Mouse (Mus musculus): ENCODE measurements at regions not wholly inside any gene's neighbourhood (a gene's known extent, or its start where the extent isn't known, plus 50 kb on each side); places are given as distances from the start of the nearest gene placed in this dataset.

DNA sequence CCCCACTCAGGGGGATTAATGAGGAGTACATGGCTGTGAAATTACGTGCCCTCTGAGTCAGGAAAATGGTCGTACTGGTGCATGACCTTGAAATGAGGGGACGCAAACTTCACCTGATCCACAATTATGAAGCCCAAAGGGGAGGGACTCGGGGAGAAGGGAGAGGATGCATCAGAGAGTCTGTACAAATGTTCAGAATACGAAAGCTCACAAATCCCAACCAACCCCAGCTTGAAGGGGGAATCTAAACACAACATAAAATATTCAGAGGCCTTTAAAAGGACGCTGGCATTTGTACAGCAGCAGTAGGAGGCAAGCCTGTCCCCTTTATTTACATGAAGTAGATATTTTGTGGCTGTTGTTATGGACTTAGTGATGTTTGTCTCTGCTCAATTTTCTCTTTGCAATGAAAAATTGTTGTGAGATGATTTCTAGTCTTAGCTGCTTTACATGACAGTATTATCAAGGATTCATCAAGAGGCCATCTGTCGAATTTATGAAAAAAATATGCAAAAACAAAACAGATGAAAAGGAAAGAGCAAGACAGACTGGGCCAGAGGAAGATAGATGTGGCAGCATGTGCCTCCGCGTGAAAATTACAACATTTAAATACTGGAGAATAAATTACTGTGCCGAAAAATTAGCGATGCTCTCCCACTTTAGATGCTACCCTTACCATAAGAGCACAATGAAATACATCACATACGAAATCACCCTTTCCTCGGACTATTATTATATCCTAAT is 695.3 kb downstream of the 1700064H15Rik start:
- H3K9me3 ChIP-seq, result no peaks in the 10 kb centered on the region
- H3K4me2 ChIP-seq (replicated peaks), result no peak overlapping the region
- no peaks in the 10 kb centered on the region for H3K36me3 ChIP-seq
- H3K4me3 ChIP-seq, result no peak overlapping the region
- no peaks in the 10 kb centered on the region for H3K27me3 ChIP-seq (replicated peaks)
- H3K4me1 ChIP-seq, result 0 out of 2 replicates have a peak, but pooled peaks cover 3% of the 10 kb centered on the region
- H3K9ac ChIP-seq, result no peak overlapping the region
- no peak overlapping the region for H3K27ac ChIP-seq
- ATAC-seq (ENCODE audit: low FRiP score, low read depth), result no peak
- WGBS, result 72% methylated on average over 13 of the region's 13 CpGs

DNA sequence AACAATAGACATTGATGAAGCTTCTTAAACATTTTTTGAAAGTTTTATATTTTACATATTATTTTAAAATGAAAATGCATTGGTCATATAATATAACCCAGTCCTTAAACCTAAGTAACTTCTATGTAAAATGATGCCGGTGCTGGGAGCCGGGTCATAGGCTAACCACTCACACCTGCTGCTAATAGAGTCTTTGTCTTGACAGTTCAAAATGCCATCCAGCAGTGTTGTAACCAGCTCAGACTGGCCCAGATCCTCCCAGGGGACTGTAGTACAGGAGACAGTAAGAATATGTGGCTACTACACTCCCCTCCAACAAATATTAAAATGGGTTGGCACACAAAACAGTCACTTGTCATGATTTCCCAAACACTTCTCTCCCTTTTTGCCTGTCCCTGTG is 693.6 kb downstream of the 1700064H15Rik start:
- Histone ChIP-seq H3K27me3 (replicated peaks) (no peaks in the 10 kb centered on the region), H3K9ac (no peak overlapping the region), H3K36me3 (no peaks in the 10 kb centered on the region), H3K4me2 (replicated peaks) (no peak overlapping the region), H3K9me3 (no peaks in the 10 kb centered on the region), H3K4me3 (no peak overlapping the region), H3K4me1 (0 out of 2 replicates have a peak, but pooled peaks cover 4% of the 10 kb centered on the region), H3K27ac (no peak overlapping the region)
- WGBS, result 91% methylated on average over 2 of the region's 2 CpGs
- ATAC-seq (ENCODE audit: low FRiP score, low read depth), result no peak

DNA sequence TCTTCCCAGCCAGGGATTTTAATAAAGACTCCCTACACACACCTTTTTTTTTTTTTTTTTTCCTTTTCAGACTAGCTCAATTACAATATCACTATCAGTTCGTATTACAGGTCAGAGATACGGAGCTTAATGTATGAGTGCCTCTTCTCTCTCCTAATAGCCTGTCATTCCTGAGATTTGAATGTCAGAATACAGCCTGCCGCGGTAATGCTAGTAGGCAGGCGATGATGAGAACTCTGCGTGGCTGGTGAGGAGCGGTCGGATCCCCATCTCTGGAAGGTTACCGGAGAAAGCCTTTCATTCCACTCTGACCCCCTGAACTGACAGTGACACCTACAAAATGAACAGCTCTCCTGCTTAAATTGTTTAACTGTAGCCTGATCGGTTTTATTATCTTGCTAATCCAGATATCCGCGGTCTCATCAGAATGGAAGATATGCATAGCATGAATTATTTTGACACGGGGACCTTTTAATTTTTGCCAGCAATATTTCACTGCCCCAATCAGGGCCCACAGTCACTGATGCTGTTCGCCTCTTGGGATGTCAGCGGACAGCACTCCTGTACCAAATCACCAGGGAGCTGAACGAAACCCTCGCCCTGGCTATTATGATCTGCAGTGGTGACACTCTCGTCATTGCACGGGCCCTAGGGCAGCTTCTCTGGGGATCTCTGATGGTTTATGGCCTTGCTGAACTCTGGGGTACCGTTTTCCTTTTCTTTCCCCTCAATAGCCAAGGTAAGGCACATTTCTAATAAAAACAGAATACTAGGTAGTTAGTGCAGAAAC is 690.9 kb downstream of the 1700064H15Rik start:
- no peak overlapping the region for H3K27ac ChIP-seq
- no peaks in the 10 kb centered on the region for H3K9me3 ChIP-seq
- ATAC-seq (ENCODE audit: low FRiP score, low read depth), result peak; percentile 52; the same call in 1 of the 2 replicates

DNA sequence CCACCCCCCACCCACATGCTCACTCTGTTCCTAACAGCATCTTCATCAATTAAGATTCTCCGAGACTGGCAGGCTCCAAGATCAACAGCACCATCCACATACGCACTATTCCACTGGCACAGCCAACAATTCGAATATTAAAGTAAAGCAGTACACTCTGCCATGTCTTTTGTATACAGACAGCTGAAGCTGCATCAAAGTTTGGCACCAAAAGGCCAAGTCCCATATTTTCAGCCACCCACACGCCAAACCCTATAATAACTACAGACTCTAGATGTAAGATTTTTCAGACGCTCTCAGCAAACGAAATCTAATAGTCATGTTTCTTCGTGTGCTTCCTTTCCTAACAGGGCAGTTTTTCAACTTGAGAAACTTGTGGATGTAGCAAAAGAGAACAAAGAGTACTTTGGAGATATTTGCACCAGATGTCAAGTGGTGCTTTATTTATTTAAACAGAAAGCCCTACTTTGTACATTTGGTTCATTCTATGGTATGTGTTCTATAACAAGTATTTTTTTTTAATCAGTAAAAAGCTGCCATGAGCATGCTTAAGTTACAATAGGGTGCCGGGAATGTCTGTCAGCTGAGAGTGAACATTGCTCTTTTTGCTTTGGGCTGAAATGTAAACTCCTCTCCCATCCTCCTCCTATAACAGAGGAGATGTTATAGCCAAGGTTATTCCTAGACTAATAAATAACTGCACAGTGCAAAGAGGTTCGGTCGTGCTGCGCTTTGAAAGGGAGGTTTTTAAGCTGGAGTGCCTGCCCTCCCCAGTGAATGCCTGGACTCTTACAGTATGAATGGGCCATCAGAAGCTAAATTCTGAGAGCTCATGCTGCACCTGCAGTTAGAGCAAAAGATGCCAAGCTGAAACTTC is 686.9 kb downstream of the 1700064H15Rik start:
- no peak overlapping the region for H3K4me2 ChIP-seq (replicated peaks)
- no peak overlapping the region for H3K9ac ChIP-seq
- H3K4me3 ChIP-seq, result no peak overlapping the region
- 0 out of 2 replicates have a peak, but pooled peaks cover 4% of the 10 kb centered on the region for H3K4me1 ChIP-seq
- WGBS, result 76% methylated on average over 11 of the region's 11 CpGs
- ATAC-seq (ENCODE audit: low FRiP score, low read depth), result no peak
- H3K27me3 ChIP-seq (replicated peaks), result no peaks in the 10 kb centered on the region
- H3K36me3 ChIP-seq, result no peaks in the 10 kb centered on the region
- no peak overlapping the region for H3K27ac ChIP-seq
- H3K9me3 ChIP-seq, result no peaks in the 10 kb centered on the region

More for the DNA sequence above, 690.9 kb downstream of the 1700064H15Rik start:
- Histone ChIP-seq H3K27me3 (replicated peaks) (no peaks in the 10 kb centered on the region), H3K9ac (no peak overlapping the region), H3K4me1 (0 out of 2 replicates have a peak, but pooled peaks cover 4% of the 10 kb centered on the region), H3K4me2 (replicated peaks) (0 out of 2 replicates have a peak overlapping the region, but pooled peaks have one; percentile 20), H3K4me3 (no peak overlapping the region), H3K36me3 (no peaks in the 10 kb centered on the region)
- WGBS, result 63% methylated on average over 20 of the region's 20 CpGs

DNA sequence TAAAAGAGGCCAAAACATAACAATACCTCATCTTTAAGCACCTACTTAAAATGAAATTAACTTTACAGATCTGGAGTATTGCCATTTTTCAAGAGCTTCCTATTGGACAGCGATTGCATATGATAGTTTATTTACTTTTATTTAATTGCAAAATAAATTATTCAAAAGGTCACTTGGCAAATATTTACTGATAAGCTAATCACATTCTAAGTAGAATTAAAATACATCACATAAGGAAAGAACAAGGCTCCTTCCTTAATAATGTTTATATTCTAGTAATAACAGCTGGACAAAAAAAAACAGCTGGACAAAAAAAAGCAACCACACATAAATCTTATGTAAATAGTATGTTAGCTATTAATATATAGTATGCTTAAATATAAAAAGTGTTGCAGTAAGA is 668.1 kb downstream of the 1700064H15Rik start:
- no peaks in the 10 kb centered on the region for H3K36me3 ChIP-seq
- H3K27me3 ChIP-seq (replicated peaks), result no peaks in the 10 kb centered on the region
- ATAC-seq (ENCODE audit: low FRiP score, low read depth), result no peak
- no peak overlapping the region for H3K27ac ChIP-seq
- no peaks in the 10 kb centered on the region for H3K4me1 ChIP-seq
- no peak overlapping the region for H3K4me2 ChIP-seq (replicated peaks)
- H3K4me3 ChIP-seq, result no peak overlapping the region
- no peaks in the 10 kb centered on the region for H3K9me3 ChIP-seq
- WGBS, result 92% methylated on average over 1 of the region's 1 CpGs
- no peak overlapping the region for H3K9ac ChIP-seq

DNA sequence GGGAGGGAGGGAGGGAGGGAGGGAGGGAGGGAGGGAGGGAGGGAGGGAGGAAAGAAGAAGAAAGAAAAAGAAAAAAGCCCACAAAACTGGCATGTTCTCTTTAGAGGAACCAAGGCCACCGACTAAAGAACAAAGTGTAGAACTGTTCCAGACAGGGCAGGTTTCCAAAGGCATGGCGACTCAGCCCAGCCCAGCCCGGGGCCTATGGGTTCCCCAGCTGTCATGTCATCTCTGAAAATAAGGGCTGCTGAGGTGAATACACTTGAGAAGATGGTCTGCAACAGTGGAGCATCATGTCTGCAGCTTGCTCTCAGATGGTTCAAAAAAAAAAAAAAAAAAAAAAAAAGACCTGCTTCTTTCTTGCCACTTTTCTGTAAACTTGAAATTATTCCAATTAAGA is 639.8 kb downstream of the 1700064H15Rik start:
- H3K36me3 ChIP-seq, result no peaks in the 10 kb centered on the region
- WGBS, result 81% methylated on average over 3 of the region's 3 CpGs
- H3K4me1 ChIP-seq, result no peaks in the 10 kb centered on the region
- H3K27ac ChIP-seq, result no peak overlapping the region
- H3K4me3 ChIP-seq, result no peak overlapping the region
- no peaks in the 10 kb centered on the region for H3K9me3 ChIP-seq
- H3K27me3 ChIP-seq (replicated peaks), result no peaks in the 10 kb centered on the region
- H3K4me2 ChIP-seq (replicated peaks), result no peak overlapping the region
- no peak overlapping the region for H3K9ac ChIP-seq
- ATAC-seq (ENCODE audit: low FRiP score, low read depth), result no peak

DNA sequence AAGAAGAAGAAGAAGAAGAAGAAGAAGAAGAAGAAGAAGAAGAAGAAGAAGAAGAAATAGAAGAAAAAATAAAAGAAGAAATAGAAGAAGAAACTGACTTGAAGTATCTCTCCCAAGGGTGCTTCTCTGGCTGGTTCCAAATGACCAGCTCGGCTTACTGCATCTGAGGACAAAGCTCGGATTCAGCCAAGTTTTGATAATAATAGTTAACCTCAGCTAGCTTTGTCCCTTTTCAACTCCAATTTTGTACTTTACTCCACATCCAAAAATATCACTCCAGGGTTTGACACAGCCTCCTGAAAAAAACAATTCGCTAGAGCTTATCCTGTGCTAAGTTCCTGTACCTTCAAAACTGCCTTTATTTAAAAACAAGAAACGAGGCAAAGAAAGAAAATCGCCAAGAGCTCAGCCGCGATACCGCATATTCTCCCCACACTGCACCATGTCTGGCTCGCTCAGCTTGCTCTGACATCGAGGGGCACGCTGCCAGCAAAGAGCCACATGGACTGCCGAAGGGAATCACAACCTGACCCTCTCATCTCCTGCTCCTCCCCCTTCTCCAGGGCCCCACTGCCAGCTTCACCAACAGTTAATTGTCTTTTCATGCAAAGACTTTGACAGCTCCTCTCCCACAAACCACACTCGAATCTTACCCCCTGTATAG is 638.8 kb downstream of the 1700064H15Rik start:
- H3K27ac ChIP-seq, result no peak overlapping the region
- no peak overlapping the region for H3K9ac ChIP-seq
- no peak overlapping the region for H3K4me3 ChIP-seq
- no peaks in the 10 kb centered on the region for H3K4me1 ChIP-seq
- H3K9me3 ChIP-seq, result no peaks in the 10 kb centered on the region
- H3K4me2 ChIP-seq (replicated peaks), result no peak overlapping the region
- H3K36me3 ChIP-seq, result no peaks in the 10 kb centered on the region
- ATAC-seq (ENCODE audit: low FRiP score, low read depth), result no peak
- no peaks in the 10 kb centered on the region for H3K27me3 ChIP-seq (replicated peaks)
- WGBS, result 69% methylated on average over 13 of the region's 13 CpGs

DNA sequence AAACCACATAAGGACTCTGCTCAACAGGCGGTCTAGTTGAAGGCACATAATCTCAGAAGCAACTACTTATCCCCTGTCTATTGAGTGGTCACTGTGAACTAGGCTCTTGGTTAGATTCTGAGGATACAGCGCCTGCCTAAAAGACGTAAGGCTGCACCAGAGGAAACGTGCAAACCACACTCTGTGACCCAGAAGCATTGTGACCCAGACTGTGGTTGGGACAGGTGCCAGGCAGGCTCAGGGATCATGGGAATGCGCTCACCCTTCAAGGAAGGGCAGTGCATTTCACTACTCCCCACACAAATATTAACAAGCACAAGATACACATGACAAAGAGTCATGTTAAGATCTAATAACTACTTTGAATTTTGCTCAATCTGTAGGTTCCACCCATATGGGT is 628.3 kb downstream of the 1700064H15Rik start:
- Histone ChIP-seq H3K4me1 (no peaks in the 10 kb centered on the region), H3K4me2 (replicated peaks) (no peak overlapping the region), H3K9ac (no peak overlapping the region), H3K27me3 (replicated peaks) (no peaks in the 10 kb centered on the region), H3K27ac (no peak overlapping the region), H3K4me3 (no peak overlapping the region), H3K36me3 (no peaks in the 10 kb centered on the region), H3K9me3 (no peaks in the 10 kb centered on the region)
- 87% methylated on average over 5 of the region's 5 CpGs for WGBS
- ATAC-seq (ENCODE audit: low FRiP score, low read depth), result no peak

DNA sequence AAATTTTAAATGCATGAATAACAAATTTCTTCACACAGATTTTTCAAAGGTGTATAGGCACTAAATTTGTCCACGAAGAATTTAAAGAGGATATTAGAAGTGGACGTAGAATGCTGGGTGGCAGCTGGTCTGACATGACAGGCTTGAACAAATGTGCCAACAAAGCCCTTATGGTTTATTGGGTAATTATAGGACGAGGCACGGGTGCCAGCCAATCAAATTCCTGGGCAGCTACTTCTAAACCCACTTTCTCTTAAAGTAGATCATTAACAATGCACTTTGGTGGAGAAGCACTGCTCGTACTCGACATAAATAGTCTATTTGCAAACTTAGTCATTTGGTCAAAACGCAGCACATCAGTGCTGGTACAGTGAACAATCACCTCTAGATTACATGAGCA is 626.4 kb downstream of the 1700064H15Rik start:
- Histone ChIP-seq H3K27ac (no peak overlapping the region), H3K36me3 (no peaks in the 10 kb centered on the region), H3K9me3 (no peaks in the 10 kb centered on the region), H3K4me1 (no peaks in the 10 kb centered on the region), H3K4me3 (no peak overlapping the region), H3K4me2 (replicated peaks) (no peak overlapping the region), H3K27me3 (replicated peaks) (no peaks in the 10 kb centered on the region), H3K9ac (no peak overlapping the region)
- ATAC-seq (ENCODE audit: low FRiP score, low read depth), result no peak
- 54% methylated on average over 7 of the region's 7 CpGs for WGBS

DNA sequence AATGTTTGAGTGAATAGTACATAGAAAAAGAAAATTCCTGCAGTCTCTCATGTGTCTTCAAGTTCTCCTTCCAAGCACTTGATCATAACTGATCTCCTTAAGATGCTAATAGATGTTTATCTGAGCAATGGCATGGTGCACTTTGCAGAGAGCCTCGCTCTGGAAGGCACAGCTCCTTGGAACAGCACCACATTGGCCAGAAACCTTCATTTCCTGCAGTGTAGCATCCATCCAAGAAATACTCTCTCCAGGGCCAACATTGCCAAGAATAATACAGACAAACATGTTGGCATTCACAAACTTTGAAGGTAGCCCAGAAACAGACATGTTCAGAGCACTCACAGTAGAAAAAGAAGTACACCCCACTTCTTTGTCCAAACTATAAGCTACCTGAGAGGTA is 623.7 kb downstream of the 1700064H15Rik start:
- no peak for ATAC-seq (ENCODE audit: low FRiP score, low read depth)
- Histone ChIP-seq H3K4me3 (no peak overlapping the region), H3K27me3 (replicated peaks) (no peaks in the 10 kb centered on the region), H3K4me1 (no peaks in the 10 kb centered on the region), H3K9me3 (no peaks in the 10 kb centered on the region), H3K27ac (no peak overlapping the region), H3K4me2 (replicated peaks) (no peak overlapping the region), H3K9ac (no peak overlapping the region), H3K36me3 (no peaks in the 10 kb centered on the region)
- 77% methylated on average over 1 of the region's 1 CpGs for WGBS

DNA sequence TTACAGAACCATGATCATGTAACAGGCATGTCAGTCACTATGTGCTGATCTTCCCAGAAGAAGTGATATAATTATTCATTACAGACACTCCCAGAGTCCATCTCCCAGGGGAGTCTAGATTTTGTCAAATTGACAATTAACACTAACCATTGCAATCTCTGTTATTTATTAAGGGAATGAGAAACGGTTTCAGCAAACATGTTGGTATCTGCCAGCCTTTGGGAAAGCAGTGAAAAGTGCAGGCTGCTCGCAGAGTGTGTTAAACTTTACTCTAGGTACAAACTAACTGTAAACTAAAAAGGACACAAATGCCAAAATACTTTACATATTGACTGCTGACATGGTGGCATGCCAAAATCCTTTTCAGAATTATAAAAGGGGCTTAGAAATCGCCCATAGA is 583.9 kb downstream of the 1700064H15Rik start:
- Histone ChIP-seq H3K27me3 (replicated peaks) (no peaks in the 10 kb centered on the region), H3K4me3 (no peak overlapping the region), H3K4me2 (replicated peaks) (no peak overlapping the region), H3K9me3 (peaks cover 3% of the 10 kb centered on the region; the same call in 1 of the 2 replicates), H3K4me1 (no peaks in the 10 kb centered on the region), H3K9ac (no peak overlapping the region), H3K36me3 (no peaks in the 10 kb centered on the region), H3K27ac (no peak overlapping the region)
- ATAC-seq (ENCODE audit: low FRiP score, low read depth), result no peak
- WGBS, result 72% methylated on average over 3 of the region's 3 CpGs

Data from neural tube, embryonic 12.5 days (tissue).